Mouse (Mus musculus) lung, postnatal 10 days (tissue): Measurements from ENCODE around the gene L3mbtl2.

Source experiments
- DNase-seq: peaks from one replicate; pipeline ENCODE4 v3.0.0; 2021

The L3mbtl2 gene

GRCm38 (mm10) chr15:81709686-81710085 lies 46.0 kb downstream of the L3mbtl2 start:
- no peak for DNase-seq

- DNase-seq, result no peak
Observed at GRCm38 (mm10) chr15:81710801-81711200, 47.1 kb downstream of the L3mbtl2 start.

GRCm38 (mm10) chr15:81713742-81714141 lies 50.1 kb downstream of the L3mbtl2 start:
- no peak for DNase-seq

- no peak for DNase-seq
Observed at GRCm38 (mm10) chr15:81718336-81719138, 54.8 kb downstream of the L3mbtl2 start.

- DNase-seq, result no peak
Observed at GRCm38 (mm10) chr15:81719139-81719531, 55.4 kb downstream of the L3mbtl2 start.

- no peak for DNase-seq
Observed at GRCm38 (mm10) chr15:81722361-81722760, 58.7 kb downstream of the L3mbtl2 start.

GRCm38 (mm10) chr15:81723653-81724052 lies 60.0 kb downstream of the L3mbtl2 start:
- DNase-seq, result no peak

- DNase-seq, result no peak
Observed at GRCm38 (mm10) chr15:81725965-81726364, 62.3 kb downstream of the L3mbtl2 start.

- peak; percentile 26 for DNase-seq
Observed at GRCm38 (mm10) chr15:81729241-81729791, 65.6 kb downstream of the L3mbtl2 start.

- DNase-seq, result peak; percentile 99
Observed at GRCm38 (mm10) chr15:81729792-81730635, 66.3 kb downstream of the L3mbtl2 start.

GRCm38 (mm10) chr15:81735075-81735474 lies 71.4 kb downstream of the L3mbtl2 start:
- DNase-seq, result no peak
